Mouse (Mus musculus) frontal cortex, postnatal 36 days (tissue): ENCODE measurements around the gene Tceal8.

Source experiments
- DNase-seq, 2 experiments: peaks; one replicate each; pipeline ENCODE4 v3.0.0; 2022; ENCODE audit warnings: low spot score in 2 of 2

The Tceal8 gene

DNA sequence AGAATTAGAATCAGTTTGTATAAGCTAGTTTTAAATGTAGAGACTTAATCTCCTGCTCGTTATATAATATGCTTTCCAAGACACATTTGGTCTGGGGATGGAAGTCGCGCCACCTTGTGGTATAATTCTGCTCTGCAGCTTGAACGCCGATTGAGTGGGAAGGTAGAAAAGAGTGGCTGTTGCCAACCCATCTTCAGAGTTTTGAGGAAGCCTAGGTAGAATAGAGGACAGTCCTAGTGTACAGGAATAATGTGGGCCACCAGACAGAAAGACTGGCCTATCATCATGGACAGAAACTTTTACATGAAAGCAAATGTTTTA lies 44.4 kb downstream of the Tceal8 start:
- peak; percentile 34 to 59 for DNase-seq

DNA sequence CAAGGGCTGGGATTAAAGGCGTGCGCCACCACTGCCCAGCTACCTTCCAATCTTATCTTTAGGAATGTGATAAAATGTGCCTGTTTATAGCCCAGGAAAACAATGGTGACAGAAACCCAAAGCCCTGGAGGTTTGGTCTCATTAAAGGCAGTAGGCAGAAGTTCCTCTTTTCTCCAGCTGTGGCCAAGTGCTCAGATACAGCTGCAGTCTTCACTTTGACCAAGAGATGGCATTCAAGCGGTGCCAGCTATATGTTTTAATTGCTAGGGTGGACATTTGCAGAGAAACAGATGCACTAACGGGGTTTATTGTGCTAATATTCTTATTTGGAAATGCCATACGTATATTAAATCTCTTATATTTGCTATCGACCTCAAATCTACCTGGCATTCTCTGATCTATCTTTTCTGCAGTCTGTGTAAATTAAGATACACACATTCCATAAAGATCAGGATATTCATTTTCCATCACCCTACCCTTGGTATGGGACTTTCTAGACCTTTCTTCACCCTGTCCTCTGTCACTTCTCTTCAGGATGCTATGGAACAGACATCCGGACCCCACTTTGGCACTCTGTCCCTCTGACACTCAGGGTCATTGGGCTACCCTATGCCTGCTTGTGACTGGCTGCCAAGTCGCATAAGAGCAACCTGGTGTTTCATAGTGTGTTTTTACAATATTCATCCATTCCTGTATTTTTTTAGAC lies 45.0 kb downstream of the Tceal8 start:
- DNase-seq, result no peak
